ENCODE assay signal across 9 mouse cellular contexts in genomic region chr8:123813173-123813891, GRCm38 (mm10). TPM values are rescaled to one million over a fixed set of nuclear protein-coding genes. Genes with fewer than 3 reads are reported as not detected.
DNase-seq lines count a peak whose midpoint lies in the region; ATAC-seq and TF ChIP-seq lines count a peak whose summit lies in the region.
"Had no signal": no experiment of that assay in that cellular context is flagged by ENCODE, and none has a peak within 500 bp of the region (broad histone marks: within the 10 kb centered on the region; RNA-seq: fewer than 3 reads in every experiment).

No protein-coding gene starts in this region.

- H3K4me3 ChIP-seq in embryonic facial prominence, embryonic 13.5 days, result no peak overlapping the region
- H3K4me3 ChIP-seq in thymus, adult 2 months (ENCODE audit: control insufficient read depth, insufficient read depth, low read length), result no peak overlapping the region
- H3K4me3 ChIP-seq: midbrain, embryonic 13.5 days had no signal

- no peak overlapping the region for H3K4me2 ChIP-seq in embryonic facial prominence, embryonic 13.5 days
- H3K4me2 ChIP-seq: midbrain, embryonic 13.5 days had no signal

- H3K27ac ChIP-seq in embryonic facial prominence, embryonic 13.5 days, result peak overlapping the region; percentile 33; the same call in 1 of the 2 replicates
- H3K27ac ChIP-seq in thymus, adult 2 months (ENCODE audit: control insufficient read depth, insufficient read depth, low read length), result no peak overlapping the region
- H3K27ac ChIP-seq: midbrain, embryonic 13.5 days had no signal

- no peak for ATAC-seq in embryonic facial prominence, embryonic 13.5 days (ENCODE audit: insufficient number of reproducible peaks, insufficient read depth, low FRiP score, low TSS enrichment, low read depth)
- ATAC-seq: midbrain, embryonic 13.5 days; Patski had no signal

- no peaks in the 10 kb centered on the region for H3K9me3 ChIP-seq in embryonic facial prominence, embryonic 13.5 days
- H3K9me3 ChIP-seq: midbrain, embryonic 13.5 days had no signal

- H3K9ac ChIP-seq in embryonic facial prominence, embryonic 13.5 days, result peak overlapping the region; percentile 32; the same call in 1 of the 2 replicates
- H3K9ac ChIP-seq: midbrain, embryonic 13.5 days had no signal

- peaks cover 15% of the 10 kb centered on the region for H3K4me1 ChIP-seq in embryonic facial prominence, embryonic 13.5 days
- H3K4me1 ChIP-seq in thymus, adult 2 months (replicated peaks; ENCODE audit: control insufficient read depth, insufficient read depth, low read length), result no peaks in the 10 kb centered on the region

- H3K27me3 ChIP-seq in embryonic facial prominence, embryonic 13.5 days, result no peaks in the 10 kb centered on the region
- no peaks in the 10 kb centered on the region for H3K27me3 ChIP-seq in thymus, adult 2 months (ENCODE audit: control insufficient read depth, insufficient read depth, low read length)
- H3K27me3 ChIP-seq: midbrain, embryonic 13.5 days; Patski had no signal

- peak; percentile 60 for DNase-seq in ovary, postnatal 36 days (ENCODE audit: low spot score)
- no peak for DNase-seq in ovary, postnatal 14 days (ENCODE audit: low spot score)
- DNase-seq in kidney, postnatal 4 days, result peak; percentile 25 to 47
- DNase-seq in lung, postnatal 25 days (ENCODE audit: low spot score), result no peak
- DNase-seq in thymus, adult 2 months, result no peak
- no peak for DNase-seq in left cerebral cortex, adult 18-20 months (ENCODE audit: low spot score in 2 of 2)

- no peak for TF ChIP-seq POLR2A in thymus, adult 2 months (IDR thresholded peaks at IDR 0.05; ENCODE audit: control insufficient read depth, extremely low read depth, insufficient read depth, low read length, poor library complexity)

- WGBS in embryonic facial prominence, embryonic 13.5 days, result 66% methylated on average over 16 of the region's 16 CpGs
- 75% methylated on average over 16 of the region's 16 CpGs for WGBS in thymus, adult 2 months

- peaks cover 25% of the 10 kb centered on the region for H3K36me3 ChIP-seq in embryonic facial prominence, embryonic 13.5 days
- H3K36me3 ChIP-seq in thymus, adult 2 months (ENCODE audit: control insufficient read depth, insufficient read depth, low read length), result no peaks in the 10 kb centered on the region

- TF ChIP-seq CTCF in thymus, adult 2 months (IDR thresholded peaks at IDR 0.05; ENCODE audit: borderline replicate concordance, control insufficient read depth, extremely low read depth, insufficient read depth, low read length, poor library complexity), result no peak

RNA-seq across cellular contexts. Expression of gene Rab4a, which starts 7.5 kb away (rescaled TPM):
- 48.9 and 51.7 TPM in 2 replicates for polyA plus RNA-seq in embryonic facial prominence, embryonic 13.5 days (2015; fragmentation: Nextera tagmentation; extraction: Ambion mirVana)
- polyA plus RNA-seq in thymus, adult 2 months (2012; rRNA removed), result 4.4 and 5.1 TPM in 2 replicates
- total RNA-seq in left cerebral cortex, adult 18-20 months (2021), result 10 to 100 TPM; 45.1 to 50.6 TPM

RNA-seq across cellular contexts. Expression of gene Ccsap, which starts 46.7 kb away (rescaled TPM):
- polyA plus RNA-seq in embryonic facial prominence, embryonic 13.5 days (2015; fragmentation: Nextera tagmentation; extraction: Ambion mirVana), result 5.4 and 5.5 TPM in 2 replicates
- polyA plus RNA-seq in thymus, adult 2 months (2012; rRNA removed), result 7.3 and 9.6 TPM in 2 replicates
- total RNA-seq in left cerebral cortex, adult 18-20 months (2021), result 10 to 100 TPM; 62.6 to 74.7 TPM

Comparison
In these comparisons a context has a peak if more than half of its experiments do, and no peak if none do; other contexts are left out.
1. DNase-seq: peak in ovary, postnatal 36 days (single experiment) and kidney, postnatal 4 days (2 of 2); none in ovary, postnatal 14 days (single experiment), lung, postnatal 25 days (single experiment), thymus, adult 2 months (single experiment) and left cerebral cortex, adult 18-20 months (0 of 2).